Mouse (Mus musculus): ENCODE results near the gene Tob1.

The Tob1 gene

GRCm38 (mm10) chr11:94255733-94256132 lies 44.5 kb downstream of the Tob1 start:
- Histone ChIP-seq H3K27me3 (ENCODE audit: control insufficient read depth, insufficient read depth, low read length, poor library complexity, severe bottlenecking) (no peaks in the 10 kb centered on the region), H3K36me3 (ENCODE audit: control insufficient read depth, insufficient read depth, low read length, poor library complexity, severe bottlenecking) (no peaks in the 10 kb centered on the region)
- no peak for DNase-seq (ENCODE audit: low read depth, low spot score)

- Histone ChIP-seq H3K36me3 (ENCODE audit: control insufficient read depth, insufficient read depth, low read length, poor library complexity, severe bottlenecking) (no peaks in the 10 kb centered on the region), H3K27me3 (ENCODE audit: control insufficient read depth, insufficient read depth, low read length, poor library complexity, severe bottlenecking) (no peaks in the 10 kb centered on the region)
- DNase-seq (ENCODE audit: low read depth, low spot score), result no peak
These were observed 46.7 kb downstream of the Tob1 start for GRCm38 (mm10) chr11:94257987-94258386.

GRCm38 (mm10) chr11:94259814-94260213 lies 48.6 kb downstream of the Tob1 start:
- no peaks in the 10 kb centered on the region for H3K36me3 ChIP-seq (ENCODE audit: control insufficient read depth, insufficient read depth, low read length, poor library complexity, severe bottlenecking)

GRCm38 (mm10) chr11:94261585-94262370 lies 50.5 kb downstream of the Tob1 start:
- Histone ChIP-seq H3K36me3 (ENCODE audit: control insufficient read depth, insufficient read depth, low read length, poor library complexity, severe bottlenecking) (no peaks in the 10 kb centered on the region), H3K27me3 (ENCODE audit: control insufficient read depth, insufficient read depth, low read length, poor library complexity, severe bottlenecking) (no peaks in the 10 kb centered on the region)
- DNase-seq (ENCODE audit: low read depth, low spot score), result no peak

More at GRCm38 (mm10) chr11:94259814-94260213, 48.6 kb downstream of the Tob1 start:
- no peak for DNase-seq (ENCODE audit: low read depth, low spot score)
- H3K27me3 ChIP-seq (ENCODE audit: control insufficient read depth, insufficient read depth, low read length, poor library complexity, severe bottlenecking), result no peaks in the 10 kb centered on the region

Data from splenic B cell, adult 2 months (primary cell).